Mouse (Mus musculus): ENCODE results near the gene Pex13. TPM values are rescaled to one million over a fixed set of nuclear protein-coding genes. Genes with fewer than 3 reads are reported as not detected.

Pex13 gene
- polyA plus RNA-seq, 1 experiment from 2014 or later: 46.2 TPM

DNA sequence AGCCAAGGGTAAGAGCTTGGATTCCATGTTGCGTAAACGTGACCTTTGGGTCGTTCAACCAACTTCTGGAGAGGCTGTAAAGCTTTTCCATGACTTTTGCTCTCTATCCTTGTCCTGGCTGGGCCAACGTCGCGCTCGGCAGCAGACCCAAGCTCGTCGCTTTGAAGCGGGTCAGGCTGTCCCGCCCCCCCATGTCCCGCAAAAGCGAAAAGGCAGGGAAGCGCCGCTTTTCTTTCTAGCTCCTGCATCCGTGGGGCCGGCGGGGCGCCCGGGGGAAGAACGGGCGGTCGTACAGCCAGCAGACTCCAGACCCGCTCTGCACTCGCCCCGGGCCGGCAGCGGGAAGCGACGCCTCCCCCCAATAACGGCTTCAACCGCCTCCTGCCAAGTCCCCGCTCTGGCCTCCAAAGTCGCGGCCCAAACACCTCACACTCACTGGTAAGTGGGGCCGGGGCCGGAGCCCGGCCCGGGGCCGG lies 410 bp downstream of the Pex13 start, which contains the start of gene Pus10:
Pus10 (plus strand) TSS at position 364 of the 476 bp plus-strand sequence.
- Histone ChIP-seq H3K36me3 (ENCODE audit: control insufficient read depth, insufficient read depth, low read length) (peaks cover 6% of the 10 kb centered on the region; the same call in 1 of the 2 replicates), H3K4me2 (ENCODE audit: low read length) (peak within 1 kb of the TSS; percentile 72), H3K4me1 (ENCODE audit: control insufficient read depth, insufficient read depth, low read length) (peaks cover 6% of the 10 kb centered on the region; the same call in 1 of the 2 replicates), H3K27me3 (ENCODE audit: control insufficient read depth, insufficient read depth, low read length) (no peaks in the 10 kb centered on the region), H3K4me3 (replicated peaks; ENCODE audit: low read depth, low read length) (peak within 1 kb of the TSS; percentile 96), H3K27ac (replicated peaks; ENCODE audit: low read depth, low read length) (peak within 1 kb of the TSS; percentile 93), H3K9me3 (ENCODE audit: control insufficient read depth, low read length) (no peaks in the 10 kb centered on the region), H3K9ac (replicated peaks; ENCODE audit: low read length) (peak within 1 kb of the TSS; percentile 88)
- ATAC-seq (ENCODE audit: low FRiP score, low TSS enrichment) (peak; percentile 65; the same call in 1 of the 2 replicates), DNase-seq (no peak)
- WGBS: 1% methylated on average over 40 of the region's 40 CpGs

- no peak overlapping the region for H3K4me3 ChIP-seq (replicated peaks; ENCODE audit: low read depth, low read length)
- H3K9me3 ChIP-seq (ENCODE audit: control insufficient read depth, low read length): no peaks in the 10 kb centered on the region
- peaks cover 6% of the 10 kb centered on the region; the same call in 1 of the 2 replicates for H3K4me1 ChIP-seq (ENCODE audit: control insufficient read depth, insufficient read depth, low read length)
- peaks cover 6% of the 10 kb centered on the region; the same call in 1 of the 2 replicates for H3K36me3 ChIP-seq (ENCODE audit: control insufficient read depth, insufficient read depth, low read length)
- ATAC-seq (ENCODE audit: low FRiP score, low TSS enrichment): no peak
- H3K27ac ChIP-seq (replicated peaks; ENCODE audit: low read depth, low read length): no peak overlapping the region
- no peak overlapping the region for H3K9ac ChIP-seq (replicated peaks; ENCODE audit: low read length)
- no peaks in the 10 kb centered on the region for H3K27me3 ChIP-seq (ENCODE audit: control insufficient read depth, insufficient read depth, low read length)
- DNase-seq: no peak
- H3K4me2 ChIP-seq (ENCODE audit: low read length): no peak overlapping the region
Observed at GRCm38 (mm10) chr11:23664232-23664631, 1.5 kb downstream of the Pex13 start.

GRCm38 (mm10) chr11:23657791-23658190 lies 8.0 kb downstream of the Pex13 start:
- no peaks in the 10 kb centered on the region for H3K36me3 ChIP-seq (ENCODE audit: control insufficient read depth, insufficient read depth, low read length)
- no peak for ATAC-seq (ENCODE audit: low FRiP score, low TSS enrichment)
- no peak overlapping the region for H3K9ac ChIP-seq (replicated peaks; ENCODE audit: low read length)
- no peaks in the 10 kb centered on the region for H3K4me1 ChIP-seq (ENCODE audit: control insufficient read depth, insufficient read depth, low read length)
- H3K27me3 ChIP-seq (ENCODE audit: control insufficient read depth, insufficient read depth, low read length): no peaks in the 10 kb centered on the region
- H3K4me3 ChIP-seq (replicated peaks; ENCODE audit: low read depth, low read length): no peak overlapping the region
- no peak overlapping the region for H3K27ac ChIP-seq (replicated peaks; ENCODE audit: low read depth, low read length)
- H3K9me3 ChIP-seq (ENCODE audit: control insufficient read depth, low read length): no peaks in the 10 kb centered on the region
- no peak for DNase-seq
- WGBS: 90% methylated on average over 2 of the region's 2 CpGs
- H3K4me2 ChIP-seq (ENCODE audit: low read length): no peak overlapping the region

GRCm38 (mm10) chr11:23653666-23654065 lies 12.1 kb downstream of the Pex13 start:
- no peak overlapping the region for H3K4me3 ChIP-seq (replicated peaks; ENCODE audit: low read depth, low read length)
- DNase-seq (no peak), ATAC-seq (ENCODE audit: low FRiP score, low TSS enrichment) (no peak)
- H3K4me2 ChIP-seq (ENCODE audit: low read length): no peak overlapping the region
- no peak overlapping the region for H3K9ac ChIP-seq (replicated peaks; ENCODE audit: low read length)
- no peaks in the 10 kb centered on the region for H3K9me3 ChIP-seq (ENCODE audit: control insufficient read depth, low read length)
- H3K27me3 ChIP-seq (ENCODE audit: control insufficient read depth, insufficient read depth, low read length): no peaks in the 10 kb centered on the region
- 76% methylated on average over 3 of the region's 3 CpGs for WGBS
- no peak overlapping the region for H3K27ac ChIP-seq (replicated peaks; ENCODE audit: low read depth, low read length)
- peaks cover 15% of the 10 kb centered on the region for H3K36me3 ChIP-seq (ENCODE audit: control insufficient read depth, insufficient read depth, low read length)
- no peaks in the 10 kb centered on the region for H3K4me1 ChIP-seq (ENCODE audit: control insufficient read depth, insufficient read depth, low read length)

DNA sequence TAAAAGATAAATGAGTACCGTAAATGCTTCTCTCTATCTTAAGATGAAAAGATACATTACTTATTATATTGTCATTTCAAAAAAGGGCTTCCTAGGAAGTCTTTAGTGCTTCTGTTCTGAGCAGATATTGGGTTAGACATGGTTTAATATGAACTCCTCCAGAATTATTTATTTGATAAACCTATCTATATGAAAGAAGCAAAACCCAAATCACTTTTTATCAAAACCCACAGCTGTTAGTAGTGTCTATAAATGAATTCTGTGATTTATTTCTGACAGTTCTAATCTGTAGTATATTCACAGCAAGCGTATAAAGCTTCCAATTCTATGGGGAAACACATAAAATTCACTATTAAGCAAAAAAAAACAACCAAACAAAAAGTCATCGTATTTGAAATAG lies 17.9 kb downstream of the Pex13 start:
- Histone ChIP-seq H3K27me3 (ENCODE audit: control insufficient read depth, insufficient read depth, low read length) (no peaks in the 10 kb centered on the region), H3K9me3 (ENCODE audit: control insufficient read depth, low read length) (no peaks in the 10 kb centered on the region), H3K9ac (replicated peaks; ENCODE audit: low read length) (no peak overlapping the region), H3K27ac (replicated peaks; ENCODE audit: low read depth, low read length) (no peak overlapping the region), H3K4me3 (replicated peaks; ENCODE audit: low read depth, low read length) (no peak overlapping the region), H3K36me3 (ENCODE audit: control insufficient read depth, insufficient read depth, low read length) (peaks cover 27% of the 10 kb centered on the region), H3K4me1 (ENCODE audit: control insufficient read depth, insufficient read depth, low read length) (no peaks in the 10 kb centered on the region), H3K4me2 (ENCODE audit: low read length) (no peak overlapping the region)
- DNase-seq: no peak
- ATAC-seq (ENCODE audit: low FRiP score, low TSS enrichment): no peak
- WGBS: 93% methylated on average over 3 of the region's 3 CpGs

DNA sequence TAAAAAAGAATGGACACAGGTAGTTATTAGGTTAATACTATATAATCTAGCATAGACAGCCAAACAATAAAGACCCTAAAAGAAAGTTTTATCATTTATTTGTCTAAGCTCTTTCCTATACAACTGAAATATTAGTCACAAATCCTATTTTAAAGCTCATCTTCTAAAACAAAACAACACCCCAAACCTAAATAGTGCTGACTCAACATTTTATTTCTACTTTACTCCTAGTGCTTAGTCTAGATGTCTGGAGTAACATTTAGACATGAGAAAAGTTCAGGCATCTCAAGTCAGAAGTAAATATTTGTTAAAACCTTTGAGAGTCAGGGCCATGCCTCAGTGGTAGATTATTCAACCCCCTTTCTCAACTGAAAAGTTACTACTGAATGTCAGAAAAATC lies 18.3 kb downstream of the Pex13 start:
- Histone ChIP-seq H3K4me2 (ENCODE audit: low read length) (no peak overlapping the region), H3K4me3 (replicated peaks; ENCODE audit: low read depth, low read length) (no peak overlapping the region), H3K36me3 (ENCODE audit: control insufficient read depth, insufficient read depth, low read length) (peaks cover 27% of the 10 kb centered on the region), H3K9me3 (ENCODE audit: control insufficient read depth, low read length) (no peaks in the 10 kb centered on the region), H3K4me1 (ENCODE audit: control insufficient read depth, insufficient read depth, low read length) (no peaks in the 10 kb centered on the region), H3K9ac (replicated peaks; ENCODE audit: low read length) (no peak overlapping the region), H3K27ac (replicated peaks; ENCODE audit: low read depth, low read length) (no peak overlapping the region), H3K27me3 (ENCODE audit: control insufficient read depth, insufficient read depth, low read length) (no peaks in the 10 kb centered on the region)
- DNase-seq (no peak), ATAC-seq (ENCODE audit: low FRiP score, low TSS enrichment) (no peak)

DNA sequence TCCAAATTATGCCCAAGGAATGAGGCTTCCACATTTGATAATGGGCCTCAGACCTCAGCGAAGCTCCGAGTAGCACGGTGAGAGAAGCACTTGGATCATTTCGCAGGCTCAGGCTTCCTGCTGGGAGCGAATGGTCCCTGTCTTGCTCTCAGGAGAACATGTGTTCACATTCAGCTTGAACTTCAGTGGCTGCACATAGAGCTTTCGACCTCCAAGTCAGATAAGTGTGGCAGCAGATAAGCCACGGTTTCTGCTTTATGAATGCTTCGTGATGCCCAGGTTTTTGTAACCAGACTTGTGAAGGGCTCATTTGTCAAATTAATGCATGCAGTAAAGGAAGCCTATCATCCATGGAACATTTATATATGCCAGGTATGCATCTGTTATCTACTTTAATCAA lies 31.2 kb downstream of the Pex13 start:
- H3K4me1 ChIP-seq (ENCODE audit: control insufficient read depth, insufficient read depth, low read length): 0 out of 2 replicates have a peak, but pooled peaks cover 5% of the 10 kb centered on the region
- H3K4me3 ChIP-seq (replicated peaks; ENCODE audit: low read depth, low read length): no peak overlapping the region
- no peaks in the 10 kb centered on the region for H3K9me3 ChIP-seq (ENCODE audit: control insufficient read depth, low read length)
- no peak overlapping the region; the same call in 1 of the 2 replicates for H3K4me2 ChIP-seq (ENCODE audit: low read length)
- no peak for ATAC-seq (ENCODE audit: low FRiP score, low TSS enrichment)
- H3K9ac ChIP-seq (replicated peaks; ENCODE audit: low read length): no peak overlapping the region
- WGBS: 73% methylated on average over 8 of the region's 8 CpGs
- H3K27ac ChIP-seq (replicated peaks; ENCODE audit: low read depth, low read length): no peak overlapping the region
- no peaks in the 10 kb centered on the region for H3K27me3 ChIP-seq (ENCODE audit: control insufficient read depth, insufficient read depth, low read length)
- H3K36me3 ChIP-seq (ENCODE audit: control insufficient read depth, insufficient read depth, low read length): no peaks in the 10 kb centered on the region
- DNase-seq: no peak

- Histone ChIP-seq H3K4me2 (ENCODE audit: low read length) (peak overlapping the region; percentile 61), H3K27ac (replicated peaks; ENCODE audit: low read depth, low read length) (peak overlapping the region; percentile 98), H3K36me3 (ENCODE audit: control insufficient read depth, insufficient read depth, low read length) (no peaks in the 10 kb centered on the region; the same call in 1 of the 2 replicates), H3K27me3 (ENCODE audit: control insufficient read depth, insufficient read depth, low read length) (no peaks in the 10 kb centered on the region), H3K9me3 (ENCODE audit: control insufficient read depth, low read length) (no peaks in the 10 kb centered on the region), H3K9ac (replicated peaks; ENCODE audit: low read length) (peak overlapping the region; percentile 34; the same call in 1 of the 2 replicates), H3K4me1 (ENCODE audit: control insufficient read depth, insufficient read depth, low read length) (0 out of 2 replicates have a peak, but pooled peaks cover 5% of the 10 kb centered on the region), H3K4me3 (replicated peaks; ENCODE audit: low read depth, low read length) (peak overlapping the region; percentile 85)
- ATAC-seq (ENCODE audit: low FRiP score, low TSS enrichment) (no peak), DNase-seq (no peak)
- 8% methylated on average over 7 of the region's 7 CpGs for WGBS
Observed at GRCm38 (mm10) chr11:23633879-23634215, 31.9 kb downstream of the Pex13 start.

Data from midbrain, embryonic 14.5 days (tissue).